Mouse (Mus musculus): ENCODE data around the gene Olfr1254. TPM values are rescaled to one million over a fixed set of nuclear protein-coding genes. Genes with fewer than 3 reads are reported as not detected.

Olfr1254 gene
- not detected in 2 replicates for total RNA-seq (2012; rRNA removed)
- not detected in 2 replicates for total RNA-seq (2014; rRNA removed)
- polyA plus RNA-seq (2012; ENCODE audit: insufficient read length, low read depth), result not detected in 2 replicates

GRCm38 (mm10) chr2:89793519-89793918 lies at the start of gene Olfr1254:
Olfr1254 (minus strand) TSS chr2:89793619.
- no peak for TF ChIP-seq GABPA (IDR thresholded peaks at IDR 0.05; ENCODE audit: insufficient replicate concordance, low read depth, low read length)
- no peak for TF ChIP-seq ETS1 (conservative IDR thresholded peaks at IDR 0.05; ENCODE audit: low read depth, low read length)
- TF ChIP-seq UBTF (IDR thresholded peaks at IDR 0.05; ENCODE audit: low read depth, low read length), result no peak
- TF ChIP-seq USF1 (IDR thresholded peaks at IDR 0.05; ENCODE audit: low read depth, low read length), result no peak
- no peak for TF ChIP-seq CHD1 (IDR thresholded peaks at IDR 0.05; ENCODE audit: low read depth, low read length)
- no peak for TF ChIP-seq RAD21 (IDR thresholded peaks at IDR 0.05; ENCODE audit: low read depth, low read length)
- no peak for TF ChIP-seq CHD2 (IDR thresholded peaks at IDR 0.05; ENCODE audit: low read length)
- TF ChIP-seq POLR2A (IDR thresholded peaks at IDR 0.05; ENCODE audit: low read depth, low read length), result no peak
- no peak for TF ChIP-seq ZMIZ1 (IDR thresholded peaks at IDR 0.05; ENCODE audit: low read depth, low read length)
- TF ChIP-seq MYC (IDR thresholded peaks at IDR 0.05; ENCODE audit: low read depth, low read length), result no peak
- TF ChIP-seq BHLHE40 (IDR thresholded peaks at IDR 0.05; ENCODE audit: low read depth, low read length), result no peak
- no peaks in the 10 kb centered on the region for H3K36me3 ChIP-seq (replicated peaks in 1 of 2; ENCODE audit: control insufficient read depth in 1 of 2, insufficient read depth in 1 of 2, low read length in 1 of 2)
- no peak within 1 kb of the TSS for H3K27ac ChIP-seq (ENCODE audit: insufficient read depth, low read depth)
- H3K79me2 ChIP-seq (replicated peaks; ENCODE audit: control insufficient read depth, extremely low read depth, insufficient read depth, poor library complexity, severe bottlenecking), result no peaks in the 10 kb centered on the region
- no peak within 1 kb of the TSS for H3K4me2 ChIP-seq (ENCODE audit: insufficient read depth, low read depth, poor library complexity, severe bottlenecking)
- no peaks in the 10 kb centered on the region for H3K27me3 ChIP-seq (replicated peaks)
- H3K4me1 ChIP-seq (ENCODE audit: control insufficient read depth in 1 of 2, insufficient read depth in 2 of 2), result no peaks in the 10 kb centered on the region
- dilution Hi-C loops (cut with MboI; ENCODE audit: extremely low pct_ligation_motif_present, extremely low pct_unique_long_range_greater_than_20kb, low sequenced_read_pairs), result no loop called here
- in situ Hi-C loops (cut with MboI; ENCODE audit: low pct_ligation_motif_present, low pct_unique_long_range_greater_than_20kb, low sequenced_read_pairs), result no loop called here
- H3K9me3 ChIP-seq (replicated peaks; ENCODE audit: low read length), result peaks cover 8% of the 10 kb centered on the region
- no peak within 1 kb of the TSS for H3K4me3 ChIP-seq (replicated peaks in 1 of 3; ENCODE audit: low read depth in 2 of 3, low read length in 2 of 3, poor library complexity in 1 of 3)
- DNase-seq (ENCODE audit: extremely low read depth), result no peak
- no peak within 1 kb of the TSS for H3K9ac ChIP-seq (ENCODE audit: insufficient read depth, low read depth)

DNA sequence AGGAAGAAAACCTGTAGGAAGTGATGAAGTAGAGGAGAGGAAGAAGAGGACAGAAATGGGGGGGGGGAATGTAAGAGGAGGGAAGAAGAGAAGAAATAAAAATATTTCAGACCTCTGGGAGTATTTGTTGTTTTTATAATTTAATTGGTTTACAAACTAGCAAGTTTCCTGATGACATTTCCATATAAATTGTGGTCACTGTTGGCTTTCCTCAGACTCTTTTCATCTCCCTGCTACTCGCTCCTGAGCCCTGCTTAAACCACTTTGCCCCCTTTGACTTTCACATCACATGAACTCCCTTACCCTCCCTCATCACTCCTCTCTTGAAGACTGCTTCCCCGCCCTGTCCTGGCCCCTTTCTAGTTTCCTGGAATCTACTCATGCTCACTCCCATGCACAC lies 48.0 kb upstream of the Olfr1254 start, which contains the start of gene Olfr1256:
Gene Olfr1256, minus strand, starts transcription at position 101 of the 400 bp plus-strand sequence.
- H3K4me1 ChIP-seq (ENCODE audit: control insufficient read depth in 1 of 2, insufficient read depth in 2 of 2), result no peaks in the 10 kb centered on the region

More for the DNA sequence above, 48.0 kb upstream of the Olfr1254 start, which contains the start of gene Olfr1256:
- in situ Hi-C loops (cut with MboI; ENCODE audit: low pct_ligation_motif_present, low pct_unique_long_range_greater_than_20kb, low sequenced_read_pairs) (no loop called here), dilution Hi-C loops (cut with MboI; ENCODE audit: extremely low pct_ligation_motif_present, extremely low pct_unique_long_range_greater_than_20kb, low sequenced_read_pairs) (no loop called here)
- no peak for DNase-seq (ENCODE audit: extremely low read depth)
- Histone ChIP-seq H3K27ac (ENCODE audit: insufficient read depth, low read depth) (no peak within 1 kb of the TSS), H3K79me2 (replicated peaks; ENCODE audit: control insufficient read depth, extremely low read depth, insufficient read depth, poor library complexity, severe bottlenecking) (no peaks in the 10 kb centered on the region), H3K4me3 (replicated peaks in 1 of 3; ENCODE audit: low read depth in 2 of 3, low read length in 2 of 3, poor library complexity in 1 of 3) (no peak within 1 kb of the TSS), H3K9ac (ENCODE audit: insufficient read depth, low read depth) (no peak within 1 kb of the TSS), H3K27me3 (replicated peaks) (no peaks in the 10 kb centered on the region), H3K4me2 (ENCODE audit: insufficient read depth, low read depth, poor library complexity, severe bottlenecking) (no peak within 1 kb of the TSS), H3K36me3 (replicated peaks in 1 of 2; ENCODE audit: control insufficient read depth in 1 of 2, insufficient read depth in 1 of 2, low read length in 1 of 2) (no peaks in the 10 kb centered on the region), H3K9me3 (replicated peaks; ENCODE audit: low read length) (peaks cover 14% of the 10 kb centered on the region)
- TF ChIP-seq ZNF384 (IDR thresholded peaks at IDR 0.05; ENCODE audit: low read depth, low read length) (no peak), CHD1 (IDR thresholded peaks at IDR 0.05; ENCODE audit: low read depth, low read length) (no peak), USF1 (IDR thresholded peaks at IDR 0.05; ENCODE audit: low read depth, low read length) (no peak), MXI1 (IDR thresholded peaks at IDR 0.05; ENCODE audit: low read depth, low read length) (no peak), CTCF (conservative IDR thresholded peaks at IDR 0.05 in 1 of 2, IDR thresholded peaks at IDR 0.05 in 1 of 2; ENCODE audit: low read depth in 2 of 2, low read length in 2 of 2) (no peak), IRF4 (IDR thresholded peaks at IDR 0.05; ENCODE audit: low read depth, low read length) (no peak), NELFE (IDR thresholded peaks at IDR 0.05; ENCODE audit: low read depth, low read length) (no peak), SMC3 (IDR thresholded peaks at IDR 0.05; ENCODE audit: low read depth, low read length) (no peak), ELF1 (IDR thresholded peaks at IDR 0.05; ENCODE audit: low read depth, low read length) (no peak), MAX (IDR thresholded peaks at IDR 0.05; ENCODE audit: low read length) (no peak), POLR2A (IDR thresholded peaks at IDR 0.05; ENCODE audit: low read depth, low read length) (no peak), TCF12 (IDR thresholded peaks at IDR 0.05; ENCODE audit: low read depth, low read length) (no peak), E2F4 (IDR thresholded peaks at IDR 0.05; ENCODE audit: insufficient replicate concordance, low read depth, low read length) (no peak), CHD2 (IDR thresholded peaks at IDR 0.05; ENCODE audit: low read length) (no peak), SIN3A (IDR thresholded peaks at IDR 0.05; ENCODE audit: low read length) (no peak), ZMIZ1 (IDR thresholded peaks at IDR 0.05; ENCODE audit: low read depth, low read length) (no peak)

Measured in CH12.LX (cell line).